Mouse (Mus musculus) MEL (cell line): ENCODE measurements around the gene Msmp. TPM values are rescaled to one million over a fixed set of nuclear protein-coding genes. Genes with fewer than 3 reads are reported as not detected.

ENCODE experiments used
- DNase-seq: peaks from one replicate; pipeline ENCODE4 v3.0.0; 2011; ENCODE audit warnings: low read depth, low spot score
- H3K27ac ChIP-seq: 2 replicates; pipeline ENCODE4 v1.5.1; 2012; ENCODE audit warnings: low read depth, mild to moderate bottlenecking, control low read depth, low read length, moderate library complexity; ENCODE audit not compliant: control insufficient read depth
- H3K27me3 ChIP-seq, 2 experiments: fragments of 150-350 bp in 1 of 2; sonication (generic) in 1 of 2; 2 replicates each; pipeline ENCODE4 v1.6.1; 2012; ENCODE audit warnings: low read length in 2 of 2, mild to moderate bottlenecking in 2 of 2, improper control_type of control experiment in 1 of 2, moderate library complexity in 1 of 2; ENCODE audit not compliant: insufficient read depth in 2 of 2, control insufficient read depth in 1 of 2
- H3K36me3 ChIP-seq, 2 experiments: 2 replicates each; pipeline ENCODE4 v1.6.1; 2012 to 2014; ENCODE audit warnings: low read length in 2 of 2, improper control_type of control experiment in 1 of 2, inconsistent platforms in 1 of 2, mild to moderate bottlenecking in 1 of 2; ENCODE audit not compliant: insufficient read depth in 2 of 2, control insufficient read depth in 1 of 2
- H3K4me1 ChIP-seq, 2 experiments: fragments of 150-350 bp in 1 of 2; sonication (generic) in 1 of 2; 2 replicates each; pipeline ENCODE4 v1.6.1; 2012; ENCODE audit warnings: low read length in 2 of 2, improper control_type of control experiment in 1 of 2, mild to moderate bottlenecking in 1 of 2; ENCODE audit not compliant: insufficient read depth in 2 of 2, control insufficient read depth in 1 of 2
- H3K4me3 ChIP-seq, 2 experiments: fragments of 150-350 bp in 1 of 2; sonication (generic) in 1 of 2; 2 replicates each; pipeline ENCODE4 v1.5.1; 2012; ENCODE audit warnings: low read depth in 2 of 2, low read length in 2 of 2, mild to moderate bottlenecking in 2 of 2, moderate library complexity in 2 of 2, control low read depth in 1 of 2, improper control_type of control experiment in 1 of 2; ENCODE audit not compliant: control insufficient read depth in 1 of 2, insufficient read depth in 1 of 2
- H3K79me2 ChIP-seq: 2 replicates; pipeline ENCODE4 v1.6.1; 2012; ENCODE audit warnings: mild to moderate bottlenecking, low read length, moderate library complexity; ENCODE audit not compliant: control insufficient read depth, poor library complexity, insufficient read depth
- H3K9ac ChIP-seq: 2 replicates; pipeline ENCODE4 v1.6.1; 2012; ENCODE audit warnings: low read depth, mild to moderate bottlenecking, control low read depth, low read length, moderate library complexity; ENCODE audit not compliant: control insufficient read depth, poor library complexity, severe bottlenecking
- H3K9me3 ChIP-seq: fragments of 150-350 bp; sonication (generic); replicated peaks from 2 replicates; pipeline ENCODE4 v1.6.1; 2012; ENCODE audit warnings: mild to moderate bottlenecking, low read length, improper control_type of control experiment, moderate library complexity; ENCODE audit not compliant: insufficient read depth
- BHLHE40 ChIP-seq: IDR thresholded peaks from 2 replicates; pipeline ENCODE4 v1.6.1; 2012; ENCODE audit warnings: low read depth, mild to moderate bottlenecking, inconsistent platforms, low read length, improper control_type of control experiment, borderline replicate concordance
- CHD1 ChIP-seq: IDR thresholded peaks from 2 replicates; pipeline ENCODE4 v1.6.1; 2012; ENCODE audit warnings: low read depth, mild to moderate bottlenecking, inconsistent platforms, low read length, improper control_type of control experiment
- CHD2 ChIP-seq: IDR thresholded peaks from 2 replicates; pipeline ENCODE4 v1.6.1; 2011; ENCODE audit warnings: low read length, improper control_type of control experiment
- CTCF ChIP-seq, 3 experiments: IDR thresholded peaks in 2 of 3; conservative IDR thresholded peaks in 1 of 3; 2 replicates each; pipeline ENCODE4 v1.5.1; 2011 to 2012; ENCODE audit warnings: low read length in 3 of 3, low read depth in 2 of 3, mild to moderate bottlenecking in 2 of 3, improper control_type of control experiment in 1 of 3, inconsistent platforms in 1 of 3, mixed read lengths in 1 of 3, moderate library complexity in 1 of 3; ENCODE audit not compliant: control insufficient read depth in 1 of 3, insufficient read depth in 1 of 3, poor library complexity in 1 of 3, severe bottlenecking in 1 of 3
- E2F4 ChIP-seq: IDR thresholded peaks from 2 replicates; pipeline ENCODE4 v1.6.1; 2011; ENCODE audit warnings: low read depth, low read length, improper control_type of control experiment, borderline replicate concordance
- ELF1 ChIP-seq: IDR thresholded peaks from 2 replicates; pipeline ENCODE4 v1.6.1; 2014; ENCODE audit warnings: low read depth, mild to moderate bottlenecking, inconsistent platforms, low read length, improper control_type of control experiment, moderate library complexity
- EP300 ChIP-seq, 2 experiments: IDR thresholded peaks; 2 replicates each; pipeline ENCODE4 v1.6.1; 2011; ENCODE audit warnings: improper control_type of control experiment in 2 of 2, low read length in 2 of 2, low read depth in 1 of 2, mild to moderate bottlenecking in 1 of 2
- ETS1 ChIP-seq: IDR thresholded peaks from 2 replicates; pipeline ENCODE4 v1.6.1; 2012; ENCODE audit warnings: low read depth, mild to moderate bottlenecking, inconsistent platforms, low read length, improper control_type of control experiment, moderate library complexity
- GABPA ChIP-seq: IDR thresholded peaks from 2 replicates; pipeline ENCODE4 v1.6.1; 2012; ENCODE audit warnings: low read depth, mild to moderate bottlenecking, inconsistent platforms, low read length, improper control_type of control experiment, moderate library complexity
- GATA1 ChIP-seq: IDR thresholded peaks from 2 replicates; pipeline ENCODE4 v1.6.1; 2011; ENCODE audit warnings: low read depth, low read length, improper control_type of control experiment
- HCFC1 ChIP-seq: IDR thresholded peaks from 2 replicates; pipeline ENCODE4 v1.6.1; 2012; ENCODE audit warnings: low read depth, mild to moderate bottlenecking, inconsistent platforms, low read length, improper control_type of control experiment, moderate library complexity
- JUND ChIP-seq: IDR thresholded peaks from 2 replicates; pipeline ENCODE4 v1.6.1; 2011; ENCODE audit warnings: low read depth, mild to moderate bottlenecking, improper control_type of control experiment, low read length
- KAT2A ChIP-seq: conservative IDR thresholded peaks from 2 replicates; pipeline ENCODE4 v1.6.1; 2012; ENCODE audit warnings: low read depth, low read length, improper control_type of control experiment, inconsistent platforms
- MAX ChIP-seq: IDR thresholded peaks from 2 replicates; pipeline ENCODE4 v1.6.1; 2011; ENCODE audit warnings: low read length, improper control_type of control experiment
- MAZ ChIP-seq: IDR thresholded peaks from 2 replicates; pipeline ENCODE4 v1.6.1; 2012; ENCODE audit warnings: low read depth, mild to moderate bottlenecking, inconsistent platforms, low read length, improper control_type of control experiment
- MEF2A ChIP-seq: IDR thresholded peaks from 2 replicates; pipeline ENCODE4 v1.6.1; 2014; ENCODE audit warnings: low read depth, mild to moderate bottlenecking, inconsistent platforms, low read length, improper control_type of control experiment; ENCODE audit not compliant: poor library complexity, insufficient replicate concordance, severe bottlenecking; ENCODE audit errors: extremely low read depth
- MXI1 ChIP-seq: IDR thresholded peaks from 2 replicates; pipeline ENCODE4 v1.6.1; 2011; ENCODE audit warnings: mild to moderate bottlenecking, low read depth, low read length, improper control_type of control experiment
- MYB ChIP-seq: IDR thresholded peaks from 2 replicates; pipeline ENCODE4 v1.6.1; 2011; ENCODE audit warnings: mild to moderate bottlenecking, low read depth, low read length, improper control_type of control experiment
- MYC ChIP-seq: IDR thresholded peaks from 2 replicates; pipeline ENCODE4 v1.6.1; 2011; ENCODE audit warnings: low read depth, mild to moderate bottlenecking, low read length, improper control_type of control experiment, moderate library complexity
- NELFE ChIP-seq: IDR thresholded peaks from 2 replicates; pipeline ENCODE4 v1.6.1; 2011; ENCODE audit warnings: low read depth, low read length, improper control_type of control experiment
- NRF1 ChIP-seq: IDR thresholded peaks from 2 replicates; pipeline ENCODE4 v1.6.1; 2014; ENCODE audit warnings: low read depth, mild to moderate bottlenecking, inconsistent platforms, low read length, improper control_type of control experiment, moderate library complexity; ENCODE audit not compliant: poor library complexity, insufficient read depth, severe bottlenecking
- POLR2A ChIP-seq, 2 experiments: IDR thresholded peaks; 2 replicates each; pipeline ENCODE4 v1.6.1; 2011 to 2012; ENCODE audit warnings: low read length in 2 of 2, mild to moderate bottlenecking in 2 of 2, control low read depth in 1 of 2, improper control_type of control experiment in 1 of 2, low read depth in 1 of 2, moderate library complexity in 1 of 2; ENCODE audit not compliant: control insufficient read depth in 1 of 2, insufficient read depth in 1 of 2, poor library complexity in 1 of 2
- POLR2AphosphoS2 ChIP-seq: IDR thresholded peaks from 2 replicates; pipeline ENCODE4 v1.6.1; 2011; ENCODE audit warnings: low read length, improper control_type of control experiment
- POLR2AphosphoS5 ChIP-seq: IDR thresholded peaks from 2 replicates; pipeline ENCODE4 v1.6.1; 2012; ENCODE audit warnings: low read depth, borderline replicate concordance, mild to moderate bottlenecking, inconsistent platforms, low read length, moderate library complexity, mixed read lengths
- RCOR1 ChIP-seq: IDR thresholded peaks from 2 replicates; pipeline ENCODE4 v1.6.1; 2012; ENCODE audit warnings: low read depth, mild to moderate bottlenecking, inconsistent platforms, low read length, improper control_type of control experiment
- SIN3A ChIP-seq: IDR thresholded peaks from 2 replicates; pipeline ENCODE4 v1.6.1; 2012; ENCODE audit warnings: low read length, improper control_type of control experiment, inconsistent platforms
- SMC3 ChIP-seq: IDR thresholded peaks from 2 replicates; pipeline ENCODE4 v1.6.1; 2011; ENCODE audit warnings: low read depth, low read length, improper control_type of control experiment
- TBP ChIP-seq: IDR thresholded peaks from 2 replicates; pipeline ENCODE4 v1.8.0; 2011; ENCODE audit warnings: low read depth, low read length, improper control_type of control experiment
- TCF12 ChIP-seq: IDR thresholded peaks from 2 replicates; pipeline ENCODE4 v1.6.1; 2014; ENCODE audit warnings: low read depth, mild to moderate bottlenecking, inconsistent platforms, low read length, improper control_type of control experiment, moderate library complexity
- UBTF ChIP-seq: IDR thresholded peaks from 2 replicates; pipeline ENCODE4 v1.6.1; 2012; ENCODE audit warnings: low read depth, mild to moderate bottlenecking, inconsistent platforms, low read length, improper control_type of control experiment, moderate library complexity, borderline replicate concordance; ENCODE audit not compliant: insufficient read depth
- USF2 ChIP-seq, 2 experiments: IDR thresholded peaks; 2 replicates each; pipeline ENCODE4 v1.6.1; 2011 to 2012; ENCODE audit warnings: improper control_type of control experiment in 2 of 2, low read length in 2 of 2, borderline replicate concordance in 1 of 2, inconsistent platforms in 1 of 2, low read depth in 1 of 2, mild to moderate bottlenecking in 1 of 2; ENCODE audit not compliant: insufficient read depth in 1 of 2
- ZKSCAN1 ChIP-seq: IDR thresholded peaks from 2 replicates; pipeline ENCODE4 v1.6.1; 2012; ENCODE audit warnings: low read depth, mild to moderate bottlenecking, inconsistent platforms, low read length, improper control_type of control experiment, moderate library complexity
- ZMIZ1 ChIP-seq: IDR thresholded peaks from 2 replicates; pipeline ENCODE4 v1.6.1; 2012; ENCODE audit warnings: low read depth, mild to moderate bottlenecking, inconsistent platforms, low read length, improper control_type of control experiment, moderate library complexity
- polyA plus RNA-seq, 2 experiments: library from polyadenylated mRNA; stranded (reverse) in 1 of 2; unstranded in 1 of 2; fragments of >175 nt in 1 of 2; fragments of >200 nt in 1 of 2; gene quantifications; 2 replicates each; pipeline versions ENCODE4 v1.2.1 to v1.2.4; 2012; ENCODE audit warnings: low replicate concordance in 2 of 2, low read depth in 1 of 2; ENCODE audit not compliant: insufficient read length in 2 of 2, insufficient read depth in 1 of 2, missing spikeins in 1 of 2
- total RNA-seq: library from RNA; depleted of rRNA; stranded (reverse); fragments of 300-350 nt; gene quantifications from 2 replicates; pipeline ENCODE4 v1.2.3, GENCODE M21; 2012

Msmp gene
- total and polyA plus RNA-seq, 3 experiments = 0.73 to 2.5 TPM; not detected in 1

DNA sequence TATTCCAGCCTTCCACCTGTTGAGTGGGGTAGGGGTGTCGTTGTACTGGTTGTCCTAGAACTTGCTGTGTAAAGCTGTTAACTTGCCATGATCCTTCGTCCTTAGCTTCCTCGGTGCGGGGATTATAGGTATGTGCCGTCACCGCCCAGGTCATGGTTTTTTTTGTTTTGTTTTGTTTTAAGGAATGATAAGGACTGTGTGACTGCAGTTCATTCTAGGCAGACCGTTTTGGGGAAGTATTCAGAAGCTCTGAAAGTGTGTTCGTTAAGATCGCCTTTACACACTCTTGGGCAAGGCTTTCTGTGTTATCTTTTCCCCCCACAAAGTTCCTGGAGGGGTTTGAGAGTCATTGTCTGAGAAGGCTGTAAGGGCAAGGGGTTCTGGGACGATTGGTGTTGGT lies 28.2 kb upstream of the Msmp start (continued):
- TF ChIP-seq TCF12 = peak; percentile 83

- Histone ChIP-seq H3K79me2 (no peaks in the 10 kb centered on the region), H3K9me3 (no peaks in the 10 kb centered on the region), H3K27me3 (no peaks in the 10 kb centered on the region), H3K4me3 (peak overlapping the region; percentile 18 to 22), H3K9ac (peak overlapping the region; percentile 25), H3K36me3 (peaks cover 0 to 34% of the 10 kb centered on the region in 2 experiments; a peak in 2 of 4 replicates), H3K27ac (peak overlapping the region; percentile 75), H3K4me1 (peaks cover 22 to 27% of the 10 kb centered on the region in 2 experiments)
- DNase-seq = peak; percentile 90
- peak; percentile 86 to 93 for TF ChIP-seq EP300 (IDR thresholded peaks at IDR 0.05; ENCODE audit: low read depth in 1 of 2, low read length in 2 of 2)
- no peak for TF ChIP-seq KAT2A
- no peak for TF ChIP-seq UBTF
- peak; percentile 77; the same call in 1 of the 2 replicates for TF ChIP-seq RCOR1
- no peak for TF ChIP-seq TBP
- no peak for TF ChIP-seq CHD1
- TF ChIP-seq GATA1 = peak; percentile 93
- TF ChIP-seq ETS1 = peak; percentile 93
- peak; percentile 57; the same call in 1 of the 2 replicates for TF ChIP-seq MEF2A
- no peak for TF ChIP-seq E2F4
- no peak for TF ChIP-seq MYB
- TF ChIP-seq SIN3A = peak; percentile 81
- no peak for TF ChIP-seq POLR2AphosphoS5
- no peak for TF ChIP-seq ZMIZ1
- 0 out of 2 replicates have a peak, but pooled peaks have one; percentile 34 for TF ChIP-seq HCFC1
- TF ChIP-seq ELF1 = no peak
- TF ChIP-seq MXI1 = no peak
- TF ChIP-seq JUND = no peak
- peak; percentile 90 for TF ChIP-seq TCF12
- TF ChIP-seq MAX = no peak
- no peak for TF ChIP-seq SMC3
- TF ChIP-seq CTCF (IDR thresholded peaks at IDR 0.05 in 2 of 3, conservative IDR thresholded peaks at IDR 0.05 in 1 of 3; ENCODE audit: control insufficient read depth in 1 of 3, insufficient read depth in 1 of 3, low read depth in 2 of 3, low read length in 3 of 3, poor library complexity in 1 of 3, severe bottlenecking in 1 of 3) = no peak
- TF ChIP-seq CHD2 = no peak
- TF ChIP-seq NELFE = no peak
- TF ChIP-seq POLR2AphosphoS2 = no peak
- TF ChIP-seq MYC = no peak
- no peak for TF ChIP-seq MAZ
- no peak for TF ChIP-seq USF2 (IDR thresholded peaks at IDR 0.05; ENCODE audit: borderline replicate concordance in 1 of 2, insufficient read depth in 1 of 2, low read depth in 1 of 2, low read length in 2 of 2)
- no peak for TF ChIP-seq ZKSCAN1
- no peak for TF ChIP-seq NRF1
- peak in 1 of 2 experiments; percentile 27; a peak in 1 of 4 replicates for TF ChIP-seq POLR2A (IDR thresholded peaks at IDR 0.05; ENCODE audit: control insufficient read depth in 1 of 2, insufficient read depth in 1 of 2, low read depth in 1 of 2, low read length in 2 of 2, poor library complexity in 1 of 2)
- no peak for TF ChIP-seq GABPA
- no peak for TF ChIP-seq BHLHE40
Observed at GRCm38 (mm10) chr4:43604751-43605685, 20.7 kb upstream of the Msmp start.
